Mouse (Mus musculus) spleen, adult 12 weeks (tissue): ENCODE results near the gene Polk.

Source experiments
- DNase-seq: peaks from one replicate; pipeline ENCODE4 v3.0.0; 2022; ENCODE audit warnings: low spot score

The Polk gene

DNA sequence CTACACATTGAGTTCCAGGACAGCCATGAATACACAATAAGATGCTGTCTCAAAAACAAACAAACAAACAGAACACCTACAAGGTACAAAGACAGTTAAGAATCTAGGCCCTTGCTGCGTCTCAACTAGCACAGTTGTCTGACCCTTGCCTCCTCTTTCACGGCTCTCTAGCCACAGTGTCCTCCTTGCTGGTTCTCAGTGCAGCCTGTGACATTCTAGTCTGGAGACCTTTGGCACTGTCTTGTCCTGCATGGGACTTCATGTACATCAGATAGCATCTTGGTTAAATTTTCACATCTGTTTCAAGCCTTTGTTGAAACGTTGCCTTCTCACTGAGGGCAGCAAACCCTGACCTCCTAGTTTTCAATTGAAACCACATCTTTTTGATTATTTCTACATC, 13.6 kb downstream of the Polk start:
- no peak for DNase-seq

DNA sequence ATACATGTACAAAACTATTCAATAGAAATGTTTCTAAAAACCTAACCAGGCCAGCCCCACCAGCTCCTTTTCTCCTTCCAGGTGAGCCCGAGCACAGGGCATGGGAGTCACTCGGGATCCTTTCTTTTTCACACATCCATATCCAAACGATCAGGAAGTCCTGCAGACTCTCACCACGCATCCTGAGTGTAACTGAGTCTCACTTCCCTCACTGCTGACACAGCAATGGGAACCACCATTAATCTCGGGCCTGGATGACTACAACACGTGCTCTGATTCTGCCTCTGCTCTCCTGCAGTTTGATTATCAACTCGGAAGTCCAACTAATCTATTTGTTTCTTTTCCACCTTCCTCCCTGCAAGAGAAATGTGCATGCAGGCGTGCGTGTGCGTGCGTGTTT, 14.5 kb downstream of the Polk start:
- DNase-seq = no peak

DNA sequence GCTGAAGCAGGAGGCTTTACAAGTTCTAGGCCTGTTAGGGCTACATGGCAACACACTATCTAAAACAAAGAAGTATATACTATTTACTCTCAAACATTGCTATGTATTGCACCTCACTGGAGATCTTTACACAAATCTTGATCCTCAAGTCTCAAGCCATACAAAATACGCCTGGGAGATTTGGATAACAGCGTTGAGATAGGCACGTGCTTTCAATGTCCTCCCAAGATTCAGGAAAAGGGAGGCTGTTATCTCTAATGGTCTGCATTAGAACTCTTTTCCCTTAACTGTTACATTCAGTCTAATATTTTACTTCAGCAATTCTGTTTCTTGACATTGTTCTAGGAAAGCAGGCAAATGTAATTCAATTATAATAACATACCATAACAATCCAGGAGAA, 15.4 kb downstream of the Polk start:
- no peak for DNase-seq

DNA sequence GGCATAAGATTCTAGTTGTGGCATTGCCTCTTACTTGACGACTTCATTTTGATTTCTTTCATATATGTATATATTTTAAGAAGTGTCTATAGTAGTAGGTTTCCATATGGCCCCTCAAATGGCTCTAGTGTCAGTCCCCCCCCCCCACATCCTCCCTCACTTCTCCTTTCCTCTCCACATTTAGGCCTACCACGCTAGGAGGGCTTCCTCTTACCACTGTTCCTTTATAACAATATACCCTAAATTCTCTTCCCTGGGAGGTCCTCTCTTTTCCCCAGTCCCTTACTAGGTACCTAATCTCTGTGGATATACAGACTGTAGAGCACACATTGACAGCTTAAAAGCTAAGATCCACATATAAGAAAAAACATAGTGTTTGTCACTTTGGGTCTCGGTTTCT, 21.1 kb downstream of the Polk start:
- no peak for DNase-seq

DNA sequence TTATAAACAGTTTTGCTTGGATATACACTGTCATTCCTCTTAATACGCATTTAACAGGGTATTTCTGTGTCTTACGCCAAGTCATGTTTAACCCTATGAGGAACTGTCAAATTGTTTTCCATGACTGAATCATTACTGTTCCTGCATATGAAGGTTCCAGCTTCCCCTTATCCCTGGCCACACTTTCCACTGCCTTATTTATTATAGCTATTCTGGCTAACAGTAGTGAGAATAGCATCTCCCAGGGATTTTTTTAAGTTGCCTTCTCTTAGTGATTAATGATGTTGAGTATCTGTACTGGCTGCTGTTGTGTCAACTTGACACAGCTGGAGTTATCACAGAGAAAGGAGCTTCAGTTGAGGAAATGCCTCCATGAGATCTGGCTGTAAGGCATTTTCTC, 25.0 kb downstream of the Polk start:
- no peak for DNase-seq

DNA sequence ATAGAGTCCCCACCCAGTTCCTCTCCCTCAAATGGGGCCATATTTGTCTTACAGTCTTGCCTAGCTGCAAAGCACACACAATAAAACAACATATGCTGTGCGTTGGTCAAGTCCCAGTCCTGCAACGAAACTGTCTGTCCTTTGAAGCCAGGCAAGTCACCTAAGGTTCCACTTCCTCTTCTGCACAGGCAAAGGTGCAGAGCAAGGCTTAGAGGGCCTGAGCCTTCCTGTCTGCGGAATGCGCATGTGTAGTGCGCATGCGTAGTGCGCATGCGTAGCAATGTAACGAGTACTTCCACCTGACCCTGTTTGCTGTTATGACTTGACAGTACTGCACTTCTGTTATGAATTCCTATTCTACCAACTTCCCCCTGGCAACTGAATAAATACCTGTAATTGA, 26.1 kb downstream of the Polk start:
- DNase-seq = no peak

DNA sequence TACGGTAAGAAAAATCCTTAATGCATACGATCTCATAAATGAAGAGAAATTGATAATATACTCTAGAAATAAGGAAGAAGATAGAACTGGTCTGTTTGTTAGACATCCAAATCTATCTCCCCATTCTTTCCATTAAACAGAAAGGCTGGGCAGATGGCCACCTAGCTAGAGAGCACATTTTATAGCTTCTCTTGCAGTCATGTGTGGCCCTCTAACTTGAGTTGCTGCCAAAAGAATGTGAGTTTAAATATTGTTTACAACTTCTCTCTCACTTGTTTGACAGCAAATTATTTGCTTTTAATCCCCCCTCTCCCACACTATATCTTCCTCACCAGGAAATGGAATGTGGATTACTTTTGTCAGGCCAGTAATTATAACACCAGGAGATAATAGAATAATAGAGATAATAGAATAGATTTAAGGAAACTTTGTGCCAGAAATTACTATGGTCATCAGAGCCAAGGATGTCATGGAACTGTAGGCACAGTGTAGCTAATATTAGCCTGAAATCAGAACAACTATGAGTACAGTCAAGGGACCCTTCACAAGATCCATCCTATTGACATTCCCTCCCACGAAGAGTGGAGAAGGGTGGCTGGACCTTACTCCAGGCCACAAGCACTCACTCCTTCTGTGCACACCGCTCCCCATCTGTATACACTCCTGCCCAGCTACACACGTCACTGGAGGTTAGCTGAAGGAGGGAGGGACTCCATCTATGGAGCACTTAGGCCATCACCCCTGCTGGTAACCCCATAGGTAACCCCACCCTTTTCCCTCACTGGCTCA, 28.0 kb downstream of the Polk start:
- no peak for DNase-seq

DNA sequence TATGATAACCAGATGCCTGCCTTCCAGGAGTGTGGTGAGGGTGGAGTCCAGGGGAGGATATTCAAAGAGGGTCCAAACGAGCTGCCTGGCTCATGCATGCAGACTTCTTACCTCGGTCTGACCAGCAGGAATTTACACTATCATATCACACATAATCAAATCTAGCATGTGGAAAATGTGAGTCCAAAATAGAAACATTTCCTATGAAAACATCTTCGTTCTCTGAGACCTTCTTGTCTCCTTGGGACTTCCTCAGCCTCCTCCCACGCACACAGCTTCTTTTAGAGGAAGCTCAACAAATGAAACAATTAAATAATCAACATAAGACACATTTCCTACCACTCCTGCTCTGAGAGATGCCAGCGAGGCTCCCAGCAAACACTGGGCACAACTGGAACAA, 30.5 kb downstream of the Polk start:
- DNase-seq = no peak

DNA sequence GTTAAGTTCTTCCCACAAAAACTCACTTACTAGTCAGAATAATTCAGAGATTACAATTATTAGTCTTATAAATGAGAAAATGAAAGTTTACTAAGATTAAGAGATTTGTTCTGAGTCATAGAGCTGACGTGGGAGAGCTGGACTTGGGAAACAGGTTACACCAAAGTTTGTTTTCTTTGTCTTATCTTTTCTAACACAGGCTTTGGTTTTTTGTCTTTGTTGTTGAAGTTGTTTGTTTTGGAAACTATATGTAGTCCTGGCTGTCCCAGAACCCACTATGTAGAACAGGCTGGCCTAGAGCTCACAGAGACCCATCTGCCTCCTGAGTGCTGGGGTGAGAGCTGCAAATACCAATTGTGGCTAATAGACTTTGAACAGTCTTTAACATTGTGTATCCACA, 31.1 kb downstream of the Polk start:
- no peak for DNase-seq

DNA sequence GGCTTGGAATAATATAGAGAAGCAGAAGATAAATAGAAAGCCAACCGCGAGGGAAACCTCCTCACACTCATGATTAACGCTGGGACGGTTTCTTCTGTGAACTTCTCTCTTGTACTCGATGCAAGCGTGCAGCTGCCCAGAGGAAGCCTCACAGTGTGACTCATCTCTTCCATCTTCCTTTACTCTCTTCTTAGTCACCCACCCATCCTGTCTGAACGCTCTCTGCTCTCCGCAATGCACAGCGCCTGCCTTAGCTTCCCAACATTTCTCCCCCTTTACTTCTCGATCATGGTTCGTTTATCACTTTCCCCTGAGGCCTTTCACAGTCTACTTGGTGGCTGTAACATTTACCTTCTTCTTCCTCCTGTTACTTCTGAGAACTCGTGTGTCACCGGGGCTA, 31.7 kb downstream of the Polk start:
- DNase-seq = no peak

DNA sequence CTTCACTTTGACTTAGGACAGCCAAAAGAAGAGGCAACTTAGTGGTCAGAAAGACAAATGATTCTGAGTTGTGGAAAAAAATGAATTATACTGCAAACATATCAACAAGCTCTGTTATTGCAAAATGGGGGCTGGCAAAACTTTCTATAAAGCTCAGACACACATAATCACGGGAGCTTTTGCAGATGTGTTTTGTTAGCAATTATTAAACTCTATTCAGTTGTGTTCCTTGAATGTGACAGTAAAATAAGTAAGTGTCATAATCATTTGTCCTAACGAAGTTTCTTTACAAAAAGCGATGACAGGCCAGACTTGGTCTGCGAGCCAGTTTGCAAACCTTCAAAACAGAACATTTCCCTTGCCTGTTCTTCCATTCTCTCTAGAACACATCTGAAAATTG, 34.8 kb downstream of the Polk start:
- DNase-seq = no peak

DNA sequence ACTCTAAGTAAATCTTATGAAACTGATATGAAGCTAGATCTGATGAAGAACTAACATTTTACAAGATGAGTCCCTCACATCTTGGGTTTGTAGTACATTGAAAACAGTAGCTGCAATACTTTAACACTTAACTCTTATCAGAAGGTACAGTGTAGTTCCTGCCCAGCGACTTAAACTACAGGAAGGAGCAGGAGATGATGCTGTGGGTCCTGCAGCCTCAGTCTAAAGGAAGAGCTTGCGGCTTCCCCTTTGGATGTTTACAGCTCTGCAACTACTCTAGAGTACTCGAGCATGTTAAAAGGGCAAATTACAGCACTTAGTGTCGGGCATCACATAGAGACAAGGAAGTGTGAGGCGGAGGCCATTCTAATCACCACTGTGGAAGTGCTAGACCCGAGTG, 36.1 kb downstream of the Polk start:
- DNase-seq = no peak

DNA sequence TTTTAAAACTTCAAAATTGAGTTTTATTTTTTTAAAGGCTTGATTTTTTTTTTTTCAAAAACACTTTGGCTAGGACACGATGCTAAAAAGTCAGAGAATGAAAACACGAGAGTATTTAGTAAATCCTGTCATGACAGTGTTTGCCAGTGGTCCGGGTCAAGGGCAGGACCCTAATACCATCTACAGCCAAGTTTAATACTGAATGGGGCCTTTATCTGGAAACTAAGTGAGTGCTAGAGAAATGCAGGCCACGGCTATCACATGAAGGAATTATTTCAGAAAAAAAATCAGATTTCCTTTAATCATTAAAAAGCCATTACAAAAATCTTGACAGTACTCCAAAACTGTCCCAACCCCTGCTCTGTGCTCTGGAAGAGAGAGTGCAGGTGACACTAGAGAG, 36.7 kb downstream of the Polk start:
- no peak for DNase-seq

DNA sequence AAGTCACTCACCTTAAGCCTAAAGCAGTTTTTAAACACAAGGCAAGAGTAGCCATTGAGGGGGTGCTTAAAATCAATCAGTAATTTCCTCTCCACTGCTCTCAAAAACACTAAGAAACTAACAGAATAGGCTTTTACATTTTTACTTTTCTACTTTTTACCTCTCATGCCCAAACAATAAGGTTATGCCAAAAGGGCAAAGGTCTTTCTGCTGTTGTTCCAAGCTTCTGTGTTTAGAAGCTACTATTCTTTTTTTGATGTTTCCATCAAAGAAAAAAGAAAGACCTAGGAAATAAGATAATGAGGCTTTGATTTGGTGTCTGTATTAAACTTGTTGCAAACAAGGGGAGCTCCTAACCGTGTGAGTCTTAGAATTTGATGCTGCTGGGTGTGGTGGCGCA, 42.5 kb downstream of the Polk start:
- no peak for DNase-seq

DNA sequence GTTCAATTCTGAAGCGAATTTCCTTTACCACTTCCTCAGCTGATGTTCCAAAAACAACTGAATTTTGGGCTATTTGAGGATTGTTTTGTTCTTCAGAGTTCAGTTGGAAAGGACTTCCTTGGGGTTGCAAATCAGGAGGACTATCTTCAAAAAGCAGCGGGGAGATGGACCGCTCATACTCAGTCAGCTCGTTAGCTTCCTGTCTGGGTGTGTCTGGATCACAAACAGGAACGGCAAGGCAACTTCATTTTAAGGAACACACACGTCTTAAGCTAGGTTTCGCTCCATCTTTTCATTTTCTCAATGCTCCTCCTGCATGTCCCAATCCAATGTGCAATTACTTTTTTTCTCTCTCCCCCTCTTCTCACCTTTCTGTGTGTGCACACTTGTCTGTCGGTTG, 45.7 kb downstream of the Polk start:
- no peak for DNase-seq

DNA sequence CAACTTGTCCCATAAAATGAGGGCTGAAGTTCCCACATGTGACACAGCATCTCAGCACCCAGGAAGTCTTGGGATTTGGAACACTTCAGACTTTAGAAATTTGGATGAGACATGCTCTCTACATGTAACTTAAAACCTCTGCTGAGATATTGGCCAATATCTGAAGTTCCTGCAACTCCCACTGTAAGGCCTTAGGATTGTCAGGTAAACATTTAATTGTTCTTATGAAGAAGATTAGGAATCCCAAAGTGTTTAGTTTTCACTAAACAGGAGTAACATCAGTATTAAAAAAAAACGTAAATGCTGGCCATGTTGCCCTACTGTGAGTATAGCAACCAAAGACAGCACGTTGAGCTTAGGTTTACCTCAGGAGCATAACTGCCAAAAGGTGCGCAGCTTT, 51.9 kb downstream of the Polk start, which contains the start of gene Gm17622:
Gene Gm17622, plus strand, starts transcription at position 301 of the 400 bp plus-strand sequence.
- DNase-seq = no peak

DNA sequence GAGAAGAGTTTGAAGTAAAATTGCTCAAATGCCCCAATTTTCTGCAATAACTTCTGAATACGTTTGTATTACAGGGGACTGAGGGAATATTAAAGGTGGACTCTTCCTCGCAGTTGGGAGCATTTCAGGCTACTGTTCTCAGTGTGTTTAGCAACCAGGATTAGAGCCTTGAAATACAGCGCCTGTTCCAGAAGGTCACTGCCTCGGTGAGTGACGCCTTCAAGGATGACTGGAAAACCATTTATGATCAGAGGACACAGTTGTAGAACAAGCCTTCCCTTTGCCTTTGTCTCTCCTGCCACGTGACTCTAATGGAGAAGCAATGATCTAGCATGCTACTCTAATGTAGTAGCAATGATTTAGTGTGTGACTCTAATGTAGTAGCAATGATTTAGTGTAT, 54.4 kb downstream of the Polk start:
- DNase-seq = no peak

DNA sequence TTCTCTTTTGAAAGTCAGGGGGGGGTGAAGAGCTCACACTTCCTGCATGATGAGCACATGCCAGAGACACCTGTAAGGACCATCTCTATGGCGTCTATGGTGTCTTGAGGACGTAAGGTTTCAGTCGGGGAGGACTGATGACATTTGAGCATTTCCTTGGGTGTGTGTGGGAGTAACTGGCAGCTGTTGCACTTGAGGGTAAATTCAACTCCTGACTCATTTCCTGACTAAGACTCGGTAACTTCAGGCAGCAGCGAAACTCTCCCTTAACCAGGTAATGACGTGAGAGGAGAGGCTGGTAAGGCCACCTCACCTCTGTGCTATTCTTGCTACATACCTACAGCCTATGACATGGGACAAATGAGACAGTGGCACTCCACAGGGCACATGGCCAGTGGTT, 55.1 kb downstream of the Polk start:
- no peak for DNase-seq

DNA sequence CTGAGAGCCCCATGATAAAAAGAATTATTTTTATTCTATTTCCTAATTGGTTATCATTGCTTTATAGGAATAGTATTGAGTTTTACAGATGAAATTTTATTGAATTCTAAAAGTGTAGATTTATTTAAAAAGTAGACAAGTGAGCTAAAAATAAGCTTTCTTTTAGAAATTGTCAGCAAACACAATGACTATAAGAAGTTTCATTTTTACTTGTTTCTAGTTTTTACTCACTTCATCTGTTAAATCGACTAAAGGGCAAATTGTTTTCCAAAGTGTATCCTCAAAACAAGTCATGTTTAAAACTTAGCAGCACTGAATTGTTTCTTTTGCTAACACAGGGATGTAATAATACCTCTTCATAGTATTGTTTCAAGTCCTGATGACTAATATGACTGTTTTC, 63.4 kb downstream of the Polk start:
- DNase-seq = no peak

DNA sequence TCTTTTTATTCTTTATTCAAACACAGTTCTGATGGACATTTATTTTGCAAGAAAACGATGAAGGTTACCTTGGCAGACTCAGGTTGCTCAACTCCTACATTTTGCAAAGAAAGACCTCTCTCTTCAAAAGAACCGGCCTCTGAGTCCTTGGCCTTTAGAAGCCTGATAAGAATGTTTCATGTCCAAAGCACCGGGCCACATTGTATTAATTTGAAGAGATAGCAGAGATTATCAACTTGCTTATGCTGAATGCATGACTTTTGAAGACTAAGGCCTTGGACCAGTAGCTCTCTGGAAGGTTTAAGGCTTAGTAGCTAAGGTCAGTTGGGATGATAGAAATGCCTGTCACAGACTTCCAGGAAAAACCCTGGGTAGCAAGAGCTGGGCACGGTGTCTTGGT, 65.2 kb downstream of the Polk start:
- no peak for DNase-seq

DNA sequence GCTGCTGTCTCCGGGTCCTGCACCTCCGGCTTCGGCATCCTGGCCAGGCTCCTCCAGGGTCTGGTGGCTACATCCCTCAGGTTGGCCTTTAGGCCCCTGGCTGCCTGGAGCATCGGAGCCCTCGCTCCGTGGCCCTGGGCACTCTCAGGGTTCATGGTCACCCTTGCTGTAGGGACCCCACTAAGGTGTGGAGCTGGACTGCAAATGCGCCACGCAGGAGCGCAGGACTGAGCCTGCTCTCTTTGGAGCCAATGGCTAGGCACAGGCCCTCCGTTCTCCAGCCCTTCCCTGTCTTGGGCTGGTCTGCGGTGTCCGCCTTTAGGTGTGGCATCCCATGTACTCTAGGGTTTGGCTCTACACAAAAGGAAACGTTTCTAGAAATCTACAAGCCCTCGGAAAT, 71.4 kb downstream of the Polk start, which contains the start of gene Ankdd1b:
Gene Ankdd1b, minus strand, starts transcription at position 242 of the 400 bp plus-strand sequence.
- no peak for DNase-seq

DNA sequence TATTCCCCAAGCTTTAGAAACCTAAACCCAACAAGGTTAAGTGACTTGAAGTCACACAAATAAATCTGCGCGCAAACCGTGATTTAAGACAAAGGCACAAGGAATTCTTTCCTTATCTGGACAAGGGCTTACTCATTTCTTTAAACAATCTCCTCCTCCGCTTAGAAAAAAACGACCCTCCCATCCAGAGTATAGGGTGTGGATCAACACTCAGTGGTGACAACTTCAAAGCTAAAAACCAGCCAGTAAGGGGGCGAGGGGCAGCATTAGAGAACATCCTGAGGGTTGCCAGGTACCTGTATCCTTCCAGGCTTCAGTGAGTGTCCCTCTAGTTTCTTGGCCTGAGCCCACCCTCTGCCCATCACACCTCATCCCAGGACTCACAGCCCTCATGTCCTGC, 71.8 kb downstream of the Polk start:
- DNase-seq = no peak

DNA sequence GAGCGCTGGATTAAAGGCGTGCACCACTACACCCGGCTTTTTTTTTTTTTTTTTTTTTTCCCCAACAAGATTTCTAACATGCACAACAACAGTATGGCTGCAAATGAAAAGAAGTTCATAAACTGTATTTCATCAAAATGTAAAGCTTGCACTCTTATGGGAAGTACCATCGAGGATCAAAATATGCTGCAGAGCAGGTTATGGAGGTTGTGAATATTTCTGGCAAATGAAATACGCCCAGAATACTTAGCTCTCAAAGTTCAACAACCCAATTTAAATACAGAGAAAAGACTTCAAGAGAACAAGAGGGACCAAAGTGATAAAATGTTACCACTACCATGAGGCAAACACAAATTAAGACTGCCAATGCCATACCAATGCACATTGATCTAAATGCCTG, 73.7 kb downstream of the Polk start:
- DNase-seq = no peak

DNA sequence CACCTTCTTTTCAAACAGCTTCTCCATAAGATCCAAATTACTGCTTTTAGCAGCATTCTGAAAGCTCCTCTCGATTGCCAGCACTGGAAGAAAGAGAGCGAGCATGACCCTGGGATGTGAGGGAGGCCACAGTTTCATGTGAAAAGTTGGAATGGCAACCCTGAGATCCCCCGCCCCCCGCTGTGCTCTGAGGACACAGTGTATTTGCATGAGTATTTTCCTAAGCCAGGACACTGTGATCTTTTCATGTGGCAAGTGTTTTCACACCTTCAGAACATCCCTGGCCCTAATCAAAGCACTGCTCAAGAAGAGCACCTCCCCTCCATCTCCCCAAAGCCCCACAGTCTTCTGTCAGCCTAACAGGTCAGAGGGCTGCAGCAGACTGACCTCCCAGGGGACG, 77.1 kb downstream of the Polk start:
- no peak for DNase-seq
